Mouse (Mus musculus): ENCODE measurements around the gene Dhx37.
"Not testable (repeated sequence)": the region's sequence is repeated elsewhere in the genome, so short reads cannot be mapped to it uniquely, and the experiment has no call there.

Gene Dhx37

GRCm38 (mm10) chr5:125448631-125449030 is 14.7 kb upstream of the Dhx37 start:
- DNase-seq (ENCODE audit: low read depth, low spot score): no peak

GRCm38 (mm10) chr5:125448026-125448425 is 14.1 kb upstream of the Dhx37 start:
- DNase-seq (ENCODE audit: low read depth, low spot score): no peak

GRCm38 (mm10) chr5:125446344-125446743 is 12.4 kb upstream of the Dhx37 start:
- no peak for DNase-seq (ENCODE audit: low read depth, low spot score)

- no peak for DNase-seq (ENCODE audit: low read depth, low spot score)
These were observed 10.6 kb upstream of the Dhx37 start for GRCm38 (mm10) chr5:125444554-125444953.

- no peak for DNase-seq (ENCODE audit: low read depth, low spot score)
These were observed 10.0 kb upstream of the Dhx37 start for GRCm38 (mm10) chr5:125443915-125444314.

- no peak for DNase-seq (ENCODE audit: low read depth, low spot score)
These were observed 9.4 kb upstream of the Dhx37 start for GRCm38 (mm10) chr5:125443335-125443734.

GRCm38 (mm10) chr5:125442136-125442995 is 8.4 kb upstream of the Dhx37 start:
- DNase-seq (ENCODE audit: low read depth, low spot score): peak; percentile 11

GRCm38 (mm10) chr5:125441234-125442114 is 7.6 kb upstream of the Dhx37 start, which contains the start of gene Bri3bp:
Gene Bri3bp (plus strand): TSS chr5:125441568.
- peak; percentile 80 for DNase-seq (ENCODE audit: low read depth, low spot score)

GRCm38 (mm10) chr5:125440583-125441233 is 6.8 kb upstream of the Dhx37 start:
- DNase-seq (ENCODE audit: low read depth, low spot score): no peak

GRCm38 (mm10) chr5:125434347-125434746 is 426 bp upstream of the Dhx37 start:
- not testable (repeated sequence) for DNase-seq (ENCODE audit: low read depth, low spot score)

GRCm38 (mm10) chr5:125432324-125432723 is 1.6 kb downstream of the Dhx37 start:
- not testable (repeated sequence) for DNase-seq (ENCODE audit: low read depth, low spot score)

- DNase-seq (ENCODE audit: low read depth, low spot score): no peak
These were observed 7.6 kb downstream of the Dhx37 start for GRCm38 (mm10) chr5:125426343-125426742.

- DNase-seq (ENCODE audit: low read depth, low spot score): no peak
These were observed 8.1 kb downstream of the Dhx37 start for GRCm38 (mm10) chr5:125425698-125426276.

- no peak for DNase-seq (ENCODE audit: low read depth, low spot score)
These were observed 14.8 kb downstream of the Dhx37 start for GRCm38 (mm10) chr5:125419124-125419523.

GRCm38 (mm10) chr5:125418636-125419035 is 15.3 kb downstream of the Dhx37 start:
- no peak for DNase-seq (ENCODE audit: low read depth, low spot score)

- no peak for DNase-seq (ENCODE audit: low read depth, low spot score)
These were observed 17.7 kb downstream of the Dhx37 start for GRCm38 (mm10) chr5:125416183-125416582.

- DNase-seq (ENCODE audit: low read depth, low spot score): no peak
These were observed 20.2 kb downstream of the Dhx37 start for GRCm38 (mm10) chr5:125413763-125414162.

GRCm38 (mm10) chr5:125412536-125412935 is 21.4 kb downstream of the Dhx37 start:
- DNase-seq (ENCODE audit: low read depth, low spot score): not testable (repeated sequence)

- DNase-seq (ENCODE audit: low read depth, low spot score): peak; percentile 71
These were observed 21.9 kb downstream of the Dhx37 start for GRCm38 (mm10) chr5:125411972-125412530.

- peak; percentile 75 for DNase-seq (ENCODE audit: low read depth, low spot score)
These were observed 24.4 kb downstream of the Dhx37 start for GRCm38 (mm10) chr5:125409348-125410090.
